Mouse (Mus musculus) spleen, postnatal 4 days (tissue): ENCODE measurements around the gene Cwc25.
A peak's percentile ranks its signal among the peaks of the same experiment; 100 is the strongest.

ENCODE experiments used
- DNase-seq, 2 experiments: peaks; one replicate each; pipeline ENCODE4 v3.0.0; 2022; ENCODE audit warnings: low spot score in 2 of 2

Gene Cwc25

GRCm38 (mm10) chr11:97766154-97766881 lies at the start of gene Cwc25:
TSS of gene Cwc25 (minus strand) at chr11:97766556.
- peak; percentile 91 to 95 for DNase-seq

DNA sequence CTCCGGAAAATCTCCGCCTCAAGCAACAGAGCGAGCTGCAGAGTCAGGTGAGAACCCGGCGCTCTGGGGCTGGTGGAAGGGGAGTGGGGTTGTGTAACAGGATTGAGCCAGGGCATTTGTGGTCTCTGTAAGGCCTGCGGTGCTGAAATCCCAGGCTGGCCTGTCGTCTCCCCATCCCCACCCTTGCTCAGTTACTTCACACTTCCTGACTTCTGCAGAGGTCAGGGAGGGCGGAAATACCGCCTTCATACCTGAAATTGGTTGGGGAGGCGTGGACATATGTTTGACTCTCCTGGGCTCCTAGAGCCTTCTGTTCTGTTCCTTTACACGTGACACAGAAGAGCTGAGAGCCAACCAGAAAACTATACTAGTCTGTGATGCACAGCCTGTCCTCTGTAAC lies 49.4 kb upstream of the Cwc25 start:
- no peak for DNase-seq

DNA sequence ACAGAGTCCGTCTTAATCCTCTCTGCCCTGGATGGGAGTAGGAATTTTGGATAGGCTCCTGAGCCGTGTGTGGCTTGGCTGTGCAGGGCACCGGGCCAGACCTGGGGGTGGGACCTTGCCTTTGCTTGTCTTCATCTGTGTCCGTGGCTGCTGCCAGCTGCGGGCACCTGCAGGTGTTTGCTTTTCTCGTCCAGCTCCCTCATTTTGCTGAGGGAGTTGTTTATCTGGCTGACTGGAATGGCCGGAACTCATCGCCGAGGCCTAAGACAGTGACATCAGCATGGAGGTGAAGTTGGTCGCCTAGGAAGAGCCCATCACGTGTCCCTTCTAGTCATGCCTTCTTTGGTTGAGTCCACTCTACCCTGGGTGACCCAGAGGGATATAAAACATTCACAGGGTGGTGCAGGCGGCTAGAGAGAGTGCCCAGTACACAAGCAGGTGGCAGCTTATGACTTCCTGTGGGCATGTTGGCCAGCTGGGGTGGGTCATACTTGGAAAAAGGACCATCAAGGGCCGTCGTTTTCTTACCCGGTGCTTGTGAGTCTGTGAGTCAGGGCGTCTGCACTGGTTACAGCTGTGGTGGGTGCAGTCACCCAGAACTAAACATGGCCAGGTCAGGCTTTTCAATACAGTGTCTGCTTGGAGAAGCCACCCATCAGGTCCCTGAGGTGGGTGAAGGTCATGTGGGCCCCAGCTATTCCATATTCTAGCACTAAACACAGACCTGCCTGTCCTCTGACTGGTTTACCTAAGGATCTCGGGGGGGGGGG lies 47.6 kb upstream of the Cwc25 start:
- DNase-seq, result no peak

DNA sequence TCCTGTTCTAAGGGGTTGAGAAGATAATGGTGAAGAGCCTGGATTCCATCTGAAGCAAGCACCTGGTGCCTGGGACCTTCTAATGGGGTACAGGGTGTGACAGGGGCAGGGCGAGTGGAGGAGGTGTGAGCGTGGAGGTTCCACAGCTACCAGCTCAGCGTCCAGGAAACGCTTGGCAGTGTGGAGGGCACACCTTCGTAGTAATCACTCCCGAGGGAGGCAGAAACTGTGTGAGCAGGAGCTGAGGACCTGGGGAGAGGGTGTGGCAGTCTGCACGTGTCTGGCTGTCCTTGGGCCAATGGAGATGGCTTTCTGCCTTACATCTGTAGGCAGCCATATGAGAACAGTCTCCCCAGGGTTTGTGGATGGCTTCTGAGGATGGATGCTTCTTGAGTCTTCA lies 46.7 kb upstream of the Cwc25 start:
- no peak for DNase-seq

GRCm38 (mm10) chr11:97812491-97812921 lies 46.1 kb upstream of the Cwc25 start:
- DNase-seq, result no peak

DNA sequence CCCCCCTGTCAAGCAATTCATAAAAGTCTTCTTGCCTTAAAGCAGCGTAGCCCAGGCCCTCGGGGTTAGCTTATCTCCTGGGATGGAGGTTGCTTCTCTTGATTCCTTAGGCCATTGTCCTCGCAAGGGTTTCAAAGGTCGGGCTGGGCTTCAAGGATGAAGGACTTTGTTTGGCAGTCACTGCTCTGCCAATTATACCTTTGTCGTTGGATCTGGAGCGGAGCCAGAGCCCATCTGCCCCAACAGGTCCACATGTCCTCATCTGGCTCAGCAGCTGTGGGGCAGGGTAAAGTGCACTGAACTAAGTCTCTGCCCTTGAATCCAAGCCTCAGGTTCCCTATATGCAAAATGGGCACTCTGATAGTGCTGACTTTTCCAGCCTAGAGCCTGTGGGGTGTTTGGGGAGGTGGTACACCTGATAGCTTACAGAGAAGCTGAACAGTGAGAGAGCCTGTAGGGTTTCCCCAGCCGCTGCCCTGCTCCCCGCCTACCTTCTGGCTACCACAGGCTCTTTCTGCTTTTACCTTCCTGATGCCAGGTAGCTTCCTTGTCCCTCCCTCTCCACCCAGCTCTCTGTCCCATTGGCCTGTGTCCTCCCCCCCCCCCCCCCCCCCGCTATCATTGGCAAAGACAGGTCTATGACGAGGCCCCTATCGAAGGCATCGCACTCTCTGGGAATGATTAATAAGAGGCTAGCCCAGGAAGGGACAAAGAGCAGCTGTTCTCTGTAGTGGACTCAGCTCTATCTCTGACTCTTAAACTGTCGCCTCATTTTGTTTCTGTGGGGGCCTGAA lies 45.4 kb upstream of the Cwc25 start:
- DNase-seq, result no peak

DNA sequence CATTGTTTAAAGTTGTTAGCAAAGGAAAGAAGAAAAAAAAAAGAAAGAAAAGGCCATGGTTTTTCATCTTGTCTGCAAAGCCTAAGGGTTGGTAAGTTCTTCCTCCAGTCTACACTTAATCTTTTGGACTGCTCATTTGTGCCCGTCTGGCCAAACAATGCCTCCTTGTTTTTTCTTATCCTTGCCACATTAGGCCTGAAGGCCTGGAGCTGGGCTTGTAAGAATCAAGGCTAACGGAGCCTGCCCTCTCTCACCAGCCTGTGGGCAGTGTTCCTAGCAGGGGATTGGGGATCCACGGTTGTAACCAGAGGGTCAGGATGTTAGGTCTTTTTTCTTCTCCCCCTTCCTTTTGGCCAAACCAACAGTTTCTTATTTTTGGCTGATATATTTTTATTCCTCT lies 44.6 kb upstream of the Cwc25 start:
- DNase-seq, result no peak

- DNase-seq, result no peak
These were observed 44.0 kb upstream of the Cwc25 start for GRCm38 (mm10) chr11:97810356-97810755.

DNA sequence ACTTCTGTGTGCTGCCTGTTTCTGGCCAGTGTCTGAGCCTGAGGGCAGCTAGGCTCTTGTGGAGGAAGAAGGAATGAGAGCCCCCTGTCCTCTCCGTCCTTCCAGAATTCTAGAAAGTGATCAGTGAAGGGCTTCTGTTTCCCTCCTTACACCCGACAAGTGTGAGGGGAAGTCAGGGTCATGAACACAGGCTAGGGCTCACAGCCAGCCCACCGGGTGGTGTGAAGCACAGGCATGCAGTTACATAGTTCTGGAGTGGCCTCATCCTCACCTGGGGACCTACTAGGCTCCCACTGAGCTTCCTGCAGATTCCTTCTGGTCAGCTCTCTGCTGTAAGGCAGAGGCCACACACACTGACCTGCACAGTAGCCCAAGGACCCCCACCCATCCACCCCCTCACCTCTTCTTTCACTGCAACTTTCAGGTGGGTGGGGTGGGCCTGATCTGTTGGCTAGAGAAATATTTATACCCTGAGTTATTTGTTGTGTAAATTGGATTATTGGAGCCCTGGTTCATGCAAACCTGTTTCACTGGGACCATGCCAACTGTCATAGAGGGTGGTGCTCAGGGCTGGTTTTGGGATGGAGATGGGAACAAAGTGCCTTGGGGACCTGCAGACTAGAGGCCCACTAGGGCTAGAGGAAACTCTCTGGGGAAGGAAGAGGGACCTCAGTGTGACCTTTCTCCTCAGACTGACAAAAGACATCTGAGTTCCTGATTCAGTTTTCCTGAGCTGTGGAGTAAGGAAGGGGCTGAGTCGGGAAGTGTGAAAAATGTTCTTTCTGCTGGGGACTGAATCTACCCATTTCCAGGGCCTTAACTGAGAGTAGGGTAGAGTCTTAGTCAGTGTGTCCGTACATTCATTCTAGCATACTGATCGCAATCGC lies 43.1 kb upstream of the Cwc25 start:
- peak in 1 of 2 experiments; percentile 51 for DNase-seq

- DNase-seq, result peak in 1 of 2 experiments; percentile 58
These were observed 42.4 kb upstream of the Cwc25 start for GRCm38 (mm10) chr11:97808621-97809234.

GRCm38 (mm10) chr11:97808093-97808492 lies 41.7 kb upstream of the Cwc25 start:
- peak in 1 of 2 experiments; percentile 54 for DNase-seq

DNA sequence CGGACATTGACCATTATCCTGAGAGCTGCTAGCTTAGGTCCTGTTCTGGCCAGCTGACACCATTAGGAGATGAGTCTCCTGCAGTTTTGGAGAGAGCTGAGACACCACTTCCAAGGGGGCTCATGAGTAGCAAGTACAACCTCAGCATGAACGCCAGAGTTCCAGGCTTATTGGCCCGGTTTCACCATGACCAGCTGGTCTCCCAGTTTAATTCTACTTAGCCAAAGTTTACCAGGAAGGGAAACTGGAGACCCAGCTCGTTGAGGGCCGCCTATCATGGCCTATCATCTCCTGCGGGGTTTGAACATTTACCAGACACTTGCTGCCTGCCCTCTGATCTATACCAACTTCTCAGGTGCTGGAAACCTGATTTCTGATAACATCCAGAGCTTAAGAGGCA lies 41.3 kb upstream of the Cwc25 start:
- DNase-seq, result no peak

DNA sequence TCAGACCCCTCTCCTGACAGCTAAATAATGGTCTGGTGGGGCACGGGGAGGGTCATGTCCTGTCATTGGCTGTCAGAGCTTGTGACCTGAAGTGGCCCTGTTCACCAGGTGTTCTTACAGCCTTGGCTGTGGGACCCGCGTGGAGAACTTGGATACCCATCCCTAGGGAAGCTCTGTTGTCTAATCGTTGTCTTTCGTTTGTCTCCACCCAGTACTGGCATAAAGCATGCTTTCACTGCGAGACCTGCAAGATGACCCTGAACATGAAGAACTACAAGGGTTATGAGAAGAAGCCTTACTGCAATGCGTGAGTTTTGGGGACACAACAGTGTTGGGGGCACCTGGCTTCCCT lies 40.2 kb upstream of the Cwc25 start:
- no peak for DNase-seq

GRCm38 (mm10) chr11:97805662-97806612 lies 39.6 kb upstream of the Cwc25 start:
- peak in 1 of 2 experiments; percentile 55 for DNase-seq

- peak in 1 of 2 experiments; percentile 58 for DNase-seq
These were observed 38.7 kb upstream of the Cwc25 start for GRCm38 (mm10) chr11:97804841-97805661.

DNA sequence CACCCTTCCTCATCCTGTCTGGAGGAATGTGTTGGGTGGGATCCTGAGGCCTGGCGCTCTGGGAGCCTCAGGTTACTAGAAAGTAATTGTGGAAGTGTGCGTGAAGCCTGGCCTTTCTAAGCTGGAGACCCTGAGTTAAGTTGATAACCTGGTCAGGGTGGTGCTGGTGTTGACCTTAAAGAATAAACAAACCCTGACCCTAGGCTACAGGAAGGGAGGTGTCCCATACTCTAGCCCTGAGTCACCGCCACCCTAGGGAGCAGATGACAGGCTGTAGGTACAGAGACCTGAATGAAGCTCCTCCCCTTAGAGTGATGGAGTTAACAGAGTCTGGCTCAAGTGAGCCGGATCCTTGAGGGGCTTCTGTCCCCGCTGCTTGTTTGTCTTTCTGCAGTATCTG lies 37.5 kb upstream of the Cwc25 start:
- no peak for DNase-seq

DNA sequence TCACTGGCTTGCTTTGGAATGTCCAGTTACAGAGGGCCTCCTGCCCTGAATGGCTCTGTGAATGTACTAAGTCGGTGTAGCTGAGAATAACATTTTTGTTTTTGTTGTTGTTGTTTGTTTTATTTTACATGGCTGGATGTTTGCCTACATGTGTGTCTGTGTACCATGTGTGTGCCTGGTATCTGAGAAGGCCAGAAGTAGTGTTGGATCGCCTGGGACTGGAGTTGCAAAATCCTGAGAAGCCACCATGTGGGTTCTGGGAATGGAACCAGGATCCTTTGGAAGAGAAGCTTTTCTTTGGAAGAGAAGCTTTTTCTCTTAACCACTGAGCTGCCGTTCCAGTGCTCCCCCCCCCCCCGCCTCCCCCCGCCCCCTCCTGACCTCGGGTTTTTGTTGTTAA lies 36.1 kb upstream of the Cwc25 start:
- DNase-seq, result no peak

- no peak for DNase-seq
These were observed 35.8 kb upstream of the Cwc25 start for GRCm38 (mm10) chr11:97802194-97802470.
